Mouse (Mus musculus): Measurements from ENCODE around the gene Hspa12a. TPM values are rescaled to one million over a fixed set of nuclear protein-coding genes. Genes with fewer than 3 reads are reported as not detected.

Gene Hspa12a
- polyA plus RNA-seq, 1 experiment from 2014 or later = 4.8 TPM

GRCm38 (mm10) chr19:58931081-58931800, 12.2 kb downstream of the Hspa12a start:
- peaks cover 36% of the 10 kb centered on the region for H3K27me3 ChIP-seq (replicated peaks; ENCODE audit: control insufficient read depth, insufficient read depth, low read length)
- ATAC-seq (replicated peaks; ENCODE audit: low FRiP score, low TSS enrichment, low read depth) (no peak), DNase-seq (ENCODE audit: low spot score) (no peak)
- H3K4me1 ChIP-seq (replicated peaks; ENCODE audit: control insufficient read depth, insufficient read depth, low read length) = no peaks in the 10 kb centered on the region
- no peak overlapping the region for H3K4me3 ChIP-seq (ENCODE audit: low read depth, low read length)
- H3K9me3 ChIP-seq (ENCODE audit: control insufficient read depth, low read length) = no peaks in the 10 kb centered on the region
- no peak overlapping the region for H3K9ac ChIP-seq (ENCODE audit: low read length)
- no peak overlapping the region for H3K27ac ChIP-seq (ENCODE audit: low read depth)
- H3K36me3 ChIP-seq (ENCODE audit: control insufficient read depth, insufficient read depth, low read length) = no peaks in the 10 kb centered on the region
- 24% methylated on average over 16 of the region's 16 CpGs for WGBS
- no peak overlapping the region for H3K4me2 ChIP-seq (ENCODE audit: low read length)

DNA sequence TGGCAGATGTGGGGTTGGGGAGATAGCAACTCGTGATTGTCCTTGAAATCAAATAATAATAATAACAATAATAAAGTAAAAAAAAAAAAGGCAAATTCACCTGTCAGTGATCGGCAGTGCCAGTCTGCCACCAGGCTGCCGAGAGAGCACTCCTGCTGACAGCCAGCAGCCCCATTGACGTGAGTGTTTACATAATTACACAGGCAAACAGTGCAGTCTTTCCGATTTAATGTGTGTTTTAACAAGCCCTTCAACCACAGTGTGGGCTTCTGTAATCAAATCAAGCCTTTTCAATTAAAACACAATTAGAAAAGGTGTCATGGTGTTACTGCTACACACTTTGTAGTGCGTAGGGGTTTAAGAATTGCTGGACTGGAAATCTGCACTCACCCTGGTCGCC, 24.3 kb downstream of the Hspa12a start:
- DNase-seq (ENCODE audit: low spot score) (no peak), ATAC-seq (replicated peaks; ENCODE audit: low FRiP score, low TSS enrichment, low read depth) (no peak)
- no peak overlapping the region for H3K27ac ChIP-seq (ENCODE audit: low read depth)
- WGBS = 20% methylated on average over 7 of the region's 7 CpGs
- no peaks in the 10 kb centered on the region; the same call in 1 of the 2 replicates for H3K4me1 ChIP-seq (replicated peaks; ENCODE audit: control insufficient read depth, insufficient read depth, low read length)
- H3K36me3 ChIP-seq (ENCODE audit: control insufficient read depth, insufficient read depth, low read length) = no peaks in the 10 kb centered on the region
- H3K4me3 ChIP-seq (ENCODE audit: low read depth, low read length) = peak overlapping the region; percentile 16
- peak overlapping the region; percentile 48 for H3K4me2 ChIP-seq (ENCODE audit: low read length)
- no peak overlapping the region for H3K9ac ChIP-seq (ENCODE audit: low read length)
- no peaks in the 10 kb centered on the region; the same call in 1 of the 2 replicates for H3K27me3 ChIP-seq (replicated peaks; ENCODE audit: control insufficient read depth, insufficient read depth, low read length)
- no peaks in the 10 kb centered on the region for H3K9me3 ChIP-seq (ENCODE audit: control insufficient read depth, low read length)

- Histone ChIP-seq H3K27ac (ENCODE audit: low read depth) (no peak overlapping the region), H3K4me3 (ENCODE audit: low read depth, low read length) (peak overlapping the region; percentile 16), H3K9me3 (ENCODE audit: control insufficient read depth, low read length) (no peaks in the 10 kb centered on the region), H3K4me1 (replicated peaks; ENCODE audit: control insufficient read depth, insufficient read depth, low read length) (no peaks in the 10 kb centered on the region; the same call in 1 of the 2 replicates), H3K27me3 (replicated peaks; ENCODE audit: control insufficient read depth, insufficient read depth, low read length) (no peaks in the 10 kb centered on the region; the same call in 1 of the 2 replicates), H3K9ac (ENCODE audit: low read length) (peak overlapping the region; percentile 14; the same call in 1 of the 2 replicates), H3K4me2 (ENCODE audit: low read length) (peak overlapping the region; percentile 48), H3K36me3 (ENCODE audit: control insufficient read depth, insufficient read depth, low read length) (no peaks in the 10 kb centered on the region)
- DNase-seq (ENCODE audit: low spot score) (no peak), ATAC-seq (replicated peaks; ENCODE audit: low FRiP score, low TSS enrichment, low read depth) (no peak)
- 5% methylated on average over 11 of the region's 11 CpGs for WGBS
Measured at GRCm38 (mm10) chr19:58918597-58918996, 24.9 kb downstream of the Hspa12a start.

GRCm38 (mm10) chr19:58913301-58913700, 30.2 kb downstream of the Hspa12a start:
- no peak for DNase-seq (ENCODE audit: low spot score)
- no peak overlapping the region for H3K27ac ChIP-seq (ENCODE audit: low read depth)
- H3K9me3 ChIP-seq (ENCODE audit: control insufficient read depth, low read length) = no peaks in the 10 kb centered on the region
- no peak overlapping the region for H3K4me3 ChIP-seq (ENCODE audit: low read depth, low read length)
- WGBS = 91% methylated on average over 6 of the region's 6 CpGs
- H3K27me3 ChIP-seq (replicated peaks; ENCODE audit: control insufficient read depth, insufficient read depth, low read length) = no peaks in the 10 kb centered on the region
- no peak for ATAC-seq (replicated peaks; ENCODE audit: low FRiP score, low TSS enrichment, low read depth)
- no peak overlapping the region for H3K4me2 ChIP-seq (ENCODE audit: low read length)
- H3K4me1 ChIP-seq (replicated peaks; ENCODE audit: control insufficient read depth, insufficient read depth, low read length) = no peaks in the 10 kb centered on the region
- no peaks in the 10 kb centered on the region for H3K36me3 ChIP-seq (ENCODE audit: control insufficient read depth, insufficient read depth, low read length)
- H3K9ac ChIP-seq (ENCODE audit: low read length) = no peak overlapping the region

GRCm38 (mm10) chr19:58911386-58911785, 32.1 kb downstream of the Hspa12a start:
- Histone ChIP-seq H3K27ac (ENCODE audit: low read depth) (0 out of 2 replicates have a peak overlapping the region, but pooled peaks have one; percentile 47), H3K4me1 (replicated peaks; ENCODE audit: control insufficient read depth, insufficient read depth, low read length) (no peaks in the 10 kb centered on the region; the same call in 1 of the 2 replicates), H3K4me2 (ENCODE audit: low read length) (peak overlapping the region; percentile 70), H3K36me3 (ENCODE audit: control insufficient read depth, insufficient read depth, low read length) (no peaks in the 10 kb centered on the region), H3K9me3 (ENCODE audit: control insufficient read depth, low read length) (no peaks in the 10 kb centered on the region), H3K27me3 (replicated peaks; ENCODE audit: control insufficient read depth, insufficient read depth, low read length) (no peaks in the 10 kb centered on the region), H3K9ac (ENCODE audit: low read length) (peak overlapping the region; percentile 48), H3K4me3 (ENCODE audit: low read depth, low read length) (peak overlapping the region; percentile 41)
- ATAC-seq (replicated peaks; ENCODE audit: low FRiP score, low TSS enrichment, low read depth) (peak; percentile 38; the same call in 1 of the 2 replicates), DNase-seq (ENCODE audit: low spot score) (peak; percentile 92)
- 9% methylated on average over 9 of the region's 9 CpGs for WGBS

DNA sequence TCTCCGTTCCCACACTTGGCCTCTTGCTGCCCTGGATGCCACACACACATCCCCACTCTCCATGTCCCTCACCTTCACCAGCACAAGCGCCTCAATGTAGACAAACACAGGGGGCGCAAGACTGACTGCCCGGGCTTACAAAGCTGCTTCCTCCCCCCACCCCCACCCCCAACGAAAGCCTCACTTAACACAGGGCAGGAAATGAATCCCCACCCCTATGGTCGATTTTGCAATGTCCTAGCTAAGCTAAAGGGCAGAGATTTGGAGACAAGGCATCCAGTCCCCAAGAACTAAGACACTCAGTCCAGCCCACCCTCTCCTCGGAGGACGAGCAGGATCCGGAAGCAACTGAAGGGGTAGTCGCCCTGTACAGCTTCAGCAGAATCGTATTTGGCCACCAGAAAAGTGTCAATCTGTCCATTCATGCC, 32.5 kb downstream of the Hspa12a start:
- ATAC-seq (replicated peaks; ENCODE audit: low FRiP score, low TSS enrichment, low read depth) (peak; percentile 56; the same call in 1 of the 2 replicates), DNase-seq (ENCODE audit: low spot score) (no peak)
- Histone ChIP-seq H3K4me3 (ENCODE audit: low read depth, low read length) (peak overlapping the region; percentile 41), H3K4me2 (ENCODE audit: low read length) (peak overlapping the region; percentile 70), H3K27me3 (replicated peaks; ENCODE audit: control insufficient read depth, insufficient read depth, low read length) (no peaks in the 10 kb centered on the region), H3K9me3 (ENCODE audit: control insufficient read depth, low read length) (no peaks in the 10 kb centered on the region), H3K4me1 (replicated peaks; ENCODE audit: control insufficient read depth, insufficient read depth, low read length) (no peaks in the 10 kb centered on the region; the same call in 1 of the 2 replicates), H3K27ac (ENCODE audit: low read depth) (0 out of 2 replicates have a peak overlapping the region, but pooled peaks have one; percentile 47), H3K36me3 (ENCODE audit: control insufficient read depth, insufficient read depth, low read length) (no peaks in the 10 kb centered on the region), H3K9ac (ENCODE audit: low read length) (peak overlapping the region; percentile 48)
- 3% methylated on average over 11 of the region's 11 CpGs for WGBS

DNA sequence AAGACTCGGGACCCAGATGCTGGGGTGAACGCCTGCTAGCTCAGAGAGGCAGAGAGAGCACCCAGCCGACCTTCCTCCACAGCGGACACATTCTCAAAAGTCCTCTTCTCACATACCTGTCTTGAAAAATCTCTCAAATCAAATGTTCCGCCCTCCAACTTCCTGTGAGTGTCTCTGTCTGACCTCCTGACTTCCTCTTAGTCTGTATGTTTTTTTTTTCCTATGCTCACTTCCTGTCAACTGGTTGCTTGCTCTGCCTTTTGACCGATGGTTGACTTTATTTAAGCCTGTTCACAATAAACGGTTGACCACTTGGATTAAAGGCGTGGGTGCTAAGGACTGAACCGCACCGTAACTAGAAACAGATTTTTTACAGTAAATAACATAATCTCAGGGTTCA, 35.4 kb downstream of the Hspa12a start:
- Histone ChIP-seq H3K4me2 (ENCODE audit: low read length) (no peak overlapping the region), H3K27ac (ENCODE audit: low read depth) (no peak overlapping the region), H3K36me3 (ENCODE audit: control insufficient read depth, insufficient read depth, low read length) (no peaks in the 10 kb centered on the region), H3K4me3 (ENCODE audit: low read depth, low read length) (no peak overlapping the region), H3K9ac (ENCODE audit: low read length) (no peak overlapping the region), H3K9me3 (ENCODE audit: control insufficient read depth, low read length) (no peaks in the 10 kb centered on the region), H3K27me3 (replicated peaks; ENCODE audit: control insufficient read depth, insufficient read depth, low read length) (no peaks in the 10 kb centered on the region), H3K4me1 (replicated peaks; ENCODE audit: control insufficient read depth, insufficient read depth, low read length) (peaks cover 6% of the 10 kb centered on the region; the same call in 1 of the 2 replicates)
- DNase-seq (ENCODE audit: low spot score) (no peak), ATAC-seq (replicated peaks; ENCODE audit: low FRiP score, low TSS enrichment, low read depth) (no peak)
- WGBS = 74% methylated on average over 10 of the region's 10 CpGs

DNA sequence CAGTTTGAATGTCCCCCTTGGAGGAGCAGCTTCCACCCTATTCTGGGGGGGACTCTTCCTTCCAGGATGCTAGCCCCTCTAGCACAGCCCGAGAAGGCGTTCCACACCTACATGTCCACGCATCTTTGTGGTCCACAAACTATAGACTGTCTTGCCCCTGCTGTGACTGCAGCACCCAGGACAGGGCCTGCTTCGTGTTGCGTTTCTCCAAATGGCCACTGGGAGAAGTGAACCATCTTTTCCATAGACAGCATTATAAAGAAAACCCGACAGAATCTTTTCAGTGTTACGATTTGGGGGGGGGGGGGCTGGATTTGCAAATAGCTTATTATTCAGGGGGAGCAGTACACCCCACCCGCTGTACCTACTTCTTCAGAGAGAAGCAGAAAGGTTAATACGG, 36.8 kb downstream of the Hspa12a start:
- Histone ChIP-seq H3K36me3 (ENCODE audit: control insufficient read depth, insufficient read depth, low read length) (no peaks in the 10 kb centered on the region), H3K27me3 (replicated peaks; ENCODE audit: control insufficient read depth, insufficient read depth, low read length) (no peaks in the 10 kb centered on the region), H3K27ac (ENCODE audit: low read depth) (no peak overlapping the region), H3K9ac (ENCODE audit: low read length) (no peak overlapping the region), H3K9me3 (ENCODE audit: control insufficient read depth, low read length) (no peaks in the 10 kb centered on the region), H3K4me1 (replicated peaks; ENCODE audit: control insufficient read depth, insufficient read depth, low read length) (peaks cover 6% of the 10 kb centered on the region; the same call in 1 of the 2 replicates), H3K4me2 (ENCODE audit: low read length) (no peak overlapping the region), H3K4me3 (ENCODE audit: low read depth, low read length) (no peak overlapping the region)
- ATAC-seq (replicated peaks; ENCODE audit: low FRiP score, low TSS enrichment, low read depth) (no peak), DNase-seq (ENCODE audit: low spot score) (no peak)
- 55% methylated on average over 9 of the region's 9 CpGs for WGBS

All from intestine, embryonic 14.5 days (tissue).